Mouse (Mus musculus) MEL (cell line): ENCODE measurements around the gene Thsd7b. TPM values are rescaled to one million over a fixed set of nuclear protein-coding genes. Genes with fewer than 3 reads are reported as not detected.

ENCODE experiments used
- DNase-seq: peaks from one replicate; pipeline ENCODE4 v3.0.0; 2011; ENCODE audit warnings: low read depth, low spot score
- H3K27ac ChIP-seq: 2 replicates; pipeline ENCODE4 v1.5.1; 2012; ENCODE audit warnings: low read depth, mild to moderate bottlenecking, control low read depth, low read length, moderate library complexity; ENCODE audit not compliant: control insufficient read depth
- H3K27me3 ChIP-seq, 2 experiments: fragments of 150-350 bp in 1 of 2; sonication (generic) in 1 of 2; 2 replicates each; pipeline ENCODE4 v1.6.1; 2012; ENCODE audit warnings: low read length in 2 of 2, mild to moderate bottlenecking in 2 of 2, improper control_type of control experiment in 1 of 2, moderate library complexity in 1 of 2; ENCODE audit not compliant: insufficient read depth in 2 of 2, control insufficient read depth in 1 of 2
- H3K36me3 ChIP-seq, 2 experiments: 2 replicates each; pipeline ENCODE4 v1.6.1; 2012 to 2014; ENCODE audit warnings: low read length in 2 of 2, improper control_type of control experiment in 1 of 2, inconsistent platforms in 1 of 2, mild to moderate bottlenecking in 1 of 2; ENCODE audit not compliant: insufficient read depth in 2 of 2, control insufficient read depth in 1 of 2
- H3K4me1 ChIP-seq, 2 experiments: fragments of 150-350 bp in 1 of 2; sonication (generic) in 1 of 2; 2 replicates each; pipeline ENCODE4 v1.6.1; 2012; ENCODE audit warnings: low read length in 2 of 2, improper control_type of control experiment in 1 of 2, mild to moderate bottlenecking in 1 of 2; ENCODE audit not compliant: insufficient read depth in 2 of 2, control insufficient read depth in 1 of 2
- H3K4me3 ChIP-seq, 2 experiments: fragments of 150-350 bp in 1 of 2; sonication (generic) in 1 of 2; 2 replicates each; pipeline ENCODE4 v1.5.1; 2012; ENCODE audit warnings: low read depth in 2 of 2, low read length in 2 of 2, mild to moderate bottlenecking in 2 of 2, moderate library complexity in 2 of 2, control low read depth in 1 of 2, improper control_type of control experiment in 1 of 2; ENCODE audit not compliant: control insufficient read depth in 1 of 2, insufficient read depth in 1 of 2
- H3K79me2 ChIP-seq: 2 replicates; pipeline ENCODE4 v1.6.1; 2012; ENCODE audit warnings: mild to moderate bottlenecking, low read length, moderate library complexity; ENCODE audit not compliant: control insufficient read depth, poor library complexity, insufficient read depth
- H3K9ac ChIP-seq: 2 replicates; pipeline ENCODE4 v1.6.1; 2012; ENCODE audit warnings: low read depth, mild to moderate bottlenecking, control low read depth, low read length, moderate library complexity; ENCODE audit not compliant: control insufficient read depth, poor library complexity, severe bottlenecking
- H3K9me3 ChIP-seq: fragments of 150-350 bp; sonication (generic); replicated peaks from 2 replicates; pipeline ENCODE4 v1.6.1; 2012; ENCODE audit warnings: mild to moderate bottlenecking, low read length, improper control_type of control experiment, moderate library complexity; ENCODE audit not compliant: insufficient read depth
- CTCF ChIP-seq, 3 experiments: IDR thresholded peaks in 2 of 3; conservative IDR thresholded peaks in 1 of 3; 2 replicates each; pipeline ENCODE4 v1.5.1; 2011 to 2012; ENCODE audit warnings: low read length in 3 of 3, low read depth in 2 of 3, mild to moderate bottlenecking in 2 of 3, improper control_type of control experiment in 1 of 3, inconsistent platforms in 1 of 3, mixed read lengths in 1 of 3, moderate library complexity in 1 of 3; ENCODE audit not compliant: control insufficient read depth in 1 of 3, insufficient read depth in 1 of 3, poor library complexity in 1 of 3, severe bottlenecking in 1 of 3
- E2F4 ChIP-seq: IDR thresholded peaks from 2 replicates; pipeline ENCODE4 v1.6.1; 2011; ENCODE audit warnings: low read depth, low read length, improper control_type of control experiment, borderline replicate concordance
- ELF1 ChIP-seq: IDR thresholded peaks from 2 replicates; pipeline ENCODE4 v1.6.1; 2014; ENCODE audit warnings: low read depth, mild to moderate bottlenecking, inconsistent platforms, low read length, improper control_type of control experiment, moderate library complexity
- EP300 ChIP-seq, 2 experiments: IDR thresholded peaks; 2 replicates each; pipeline ENCODE4 v1.6.1; 2011; ENCODE audit warnings: improper control_type of control experiment in 2 of 2, low read length in 2 of 2, low read depth in 1 of 2, mild to moderate bottlenecking in 1 of 2
- ETS1 ChIP-seq: IDR thresholded peaks from 2 replicates; pipeline ENCODE4 v1.6.1; 2012; ENCODE audit warnings: low read depth, mild to moderate bottlenecking, inconsistent platforms, low read length, improper control_type of control experiment, moderate library complexity
- GATA1 ChIP-seq: IDR thresholded peaks from 2 replicates; pipeline ENCODE4 v1.6.1; 2011; ENCODE audit warnings: low read depth, low read length, improper control_type of control experiment
- JUND ChIP-seq: IDR thresholded peaks from 2 replicates; pipeline ENCODE4 v1.6.1; 2011; ENCODE audit warnings: low read depth, mild to moderate bottlenecking, improper control_type of control experiment, low read length
- MAFK ChIP-seq: IDR thresholded peaks from 2 replicates; pipeline ENCODE4 v1.6.1; 2011; ENCODE audit warnings: low read depth, mild to moderate bottlenecking, low read length, improper control_type of control experiment, borderline replicate concordance
- MEF2A ChIP-seq: IDR thresholded peaks from 2 replicates; pipeline ENCODE4 v1.6.1; 2014; ENCODE audit warnings: low read depth, mild to moderate bottlenecking, inconsistent platforms, low read length, improper control_type of control experiment; ENCODE audit not compliant: poor library complexity, insufficient replicate concordance, severe bottlenecking; ENCODE audit errors: extremely low read depth
- MXI1 ChIP-seq: IDR thresholded peaks from 2 replicates; pipeline ENCODE4 v1.6.1; 2011; ENCODE audit warnings: mild to moderate bottlenecking, low read depth, low read length, improper control_type of control experiment
- NRF1 ChIP-seq: IDR thresholded peaks from 2 replicates; pipeline ENCODE4 v1.6.1; 2014; ENCODE audit warnings: low read depth, mild to moderate bottlenecking, inconsistent platforms, low read length, improper control_type of control experiment, moderate library complexity; ENCODE audit not compliant: poor library complexity, insufficient read depth, severe bottlenecking
- POLR2A ChIP-seq, 2 experiments: IDR thresholded peaks; 2 replicates each; pipeline ENCODE4 v1.6.1; 2011 to 2012; ENCODE audit warnings: low read length in 2 of 2, mild to moderate bottlenecking in 2 of 2, control low read depth in 1 of 2, improper control_type of control experiment in 1 of 2, low read depth in 1 of 2, moderate library complexity in 1 of 2; ENCODE audit not compliant: control insufficient read depth in 1 of 2, insufficient read depth in 1 of 2, poor library complexity in 1 of 2
- POLR2AphosphoS2 ChIP-seq: IDR thresholded peaks from 2 replicates; pipeline ENCODE4 v1.6.1; 2011; ENCODE audit warnings: low read length, improper control_type of control experiment
- POLR2AphosphoS5 ChIP-seq: IDR thresholded peaks from 2 replicates; pipeline ENCODE4 v1.6.1; 2012; ENCODE audit warnings: low read depth, borderline replicate concordance, mild to moderate bottlenecking, inconsistent platforms, low read length, moderate library complexity, mixed read lengths
- RCOR1 ChIP-seq: IDR thresholded peaks from 2 replicates; pipeline ENCODE4 v1.6.1; 2012; ENCODE audit warnings: low read depth, mild to moderate bottlenecking, inconsistent platforms, low read length, improper control_type of control experiment
- SIN3A ChIP-seq: IDR thresholded peaks from 2 replicates; pipeline ENCODE4 v1.6.1; 2012; ENCODE audit warnings: low read length, improper control_type of control experiment, inconsistent platforms
- TAL1 ChIP-seq: IDR thresholded peaks from 2 replicates; pipeline ENCODE4 v1.6.1; 2012; ENCODE audit warnings: mild to moderate bottlenecking, inconsistent platforms, low read length, moderate library complexity, mixed read lengths
- TCF12 ChIP-seq: IDR thresholded peaks from 2 replicates; pipeline ENCODE4 v1.6.1; 2014; ENCODE audit warnings: low read depth, mild to moderate bottlenecking, inconsistent platforms, low read length, improper control_type of control experiment, moderate library complexity
- UBTF ChIP-seq: IDR thresholded peaks from 2 replicates; pipeline ENCODE4 v1.6.1; 2012; ENCODE audit warnings: low read depth, mild to moderate bottlenecking, inconsistent platforms, low read length, improper control_type of control experiment, moderate library complexity, borderline replicate concordance; ENCODE audit not compliant: insufficient read depth
- USF1 ChIP-seq: IDR thresholded peaks from 2 replicates; pipeline ENCODE4 v1.6.1; 2014; ENCODE audit warnings: low read depth, mild to moderate bottlenecking, inconsistent platforms, low read length, improper control_type of control experiment, moderate library complexity
- ZNF384 ChIP-seq: IDR thresholded peaks from 2 replicates; pipeline ENCODE4 v1.6.1; 2012; ENCODE audit warnings: low read depth, mild to moderate bottlenecking, inconsistent platforms, low read length, improper control_type of control experiment
- polyA plus RNA-seq, 2 experiments: library from polyadenylated mRNA; stranded (reverse) in 1 of 2; unstranded in 1 of 2; fragments of >175 nt in 1 of 2; fragments of >200 nt in 1 of 2; gene quantifications; 2 replicates each; pipeline versions ENCODE4 v1.2.1 to v1.2.4; 2012; ENCODE audit warnings: low replicate concordance in 2 of 2, low read depth in 1 of 2; ENCODE audit not compliant: insufficient read length in 2 of 2, insufficient read depth in 1 of 2, missing spikeins in 1 of 2
- total RNA-seq: library from RNA; depleted of rRNA; stranded (reverse); fragments of 300-350 nt; gene quantifications from 2 replicates; pipeline ENCODE4 v1.2.3, GENCODE M21; 2012

The Thsd7b gene
- total and polyA plus RNA-seq, 3 experiments, result not detected

- TF ChIP-seq GATA1 (peak; percentile 86), EP300 (IDR thresholded peaks at IDR 0.05; ENCODE audit: low read depth in 1 of 2, low read length in 2 of 2) (peak; percentile 74 to 83), TAL1 (peak; percentile 32; the same call in 1 of the 2 replicates), ZNF384 (no peak), RCOR1 (peak; percentile 77), USF1 (no peak), ETS1 (peak; percentile 67), TCF12 (peak; percentile 93)
- no peak overlapping the region for H3K27ac ChIP-seq
These were observed 839.6 kb downstream of the Thsd7b start for GRCm38 (mm10) chr1:130112580-130113314.

GRCm38 (mm10) chr1:130113549-130113948 is 840.4 kb downstream of the Thsd7b start:
- H3K9me3 ChIP-seq, result no peaks in the 10 kb centered on the region
- peak; percentile 2 for DNase-seq
- TF ChIP-seq TCF12, result peak; percentile 53; the same call in 1 of the 2 replicates
- no peak for TF ChIP-seq EP300 (IDR thresholded peaks at IDR 0.05; ENCODE audit: low read depth in 1 of 2, low read length in 2 of 2)

More at GRCm38 (mm10) chr1:130112580-130113314, 839.6 kb downstream of the Thsd7b start:
- Histone ChIP-seq H3K9me3 (no peaks in the 10 kb centered on the region), H3K27me3 (no peaks in the 10 kb centered on the region), H3K79me2 (no peaks in the 10 kb centered on the region), H3K36me3 (peaks cover 0 to 11% of the 10 kb centered on the region in 2 experiments; a peak in 2 of 4 replicates), H3K4me1 (peaks cover 5 to 7% of the 10 kb centered on the region in 2 experiments), H3K4me3 (no peak overlapping the region), H3K9ac (no peak overlapping the region)
- DNase-seq, result peak; percentile 58

GRCm38 (mm10) chr1:130130901-130131300 is 857.8 kb downstream of the Thsd7b start:
- H3K4me3 ChIP-seq, result no peak overlapping the region
- no peaks in the 10 kb centered on the region for H3K4me1 ChIP-seq
- H3K9ac ChIP-seq, result no peak overlapping the region
- no peaks in the 10 kb centered on the region for H3K79me2 ChIP-seq
- TF ChIP-seq POLR2AphosphoS2 (no peak), USF1 (no peak), MAFK (no peak), CTCF (IDR thresholded peaks at IDR 0.05 in 2 of 3, conservative IDR thresholded peaks at IDR 0.05 in 1 of 3; ENCODE audit: control insufficient read depth in 1 of 3, insufficient read depth in 1 of 3, low read depth in 2 of 3, low read length in 3 of 3, poor library complexity in 1 of 3, severe bottlenecking in 1 of 3) (no peak), MEF2A (no peak), POLR2A (IDR thresholded peaks at IDR 0.05; ENCODE audit: control insufficient read depth in 1 of 2, insufficient read depth in 1 of 2, low read depth in 1 of 2, low read length in 2 of 2, poor library complexity in 1 of 2) (no peak), UBTF (no peak), MXI1 (no peak), NRF1 (no peak), ELF1 (no peak), E2F4 (no peak), POLR2AphosphoS5 (no peak), GATA1 (no peak), TCF12 (no peak), SIN3A (no peak), JUND (no peak)
- H3K36me3 ChIP-seq, result no peaks in the 10 kb centered on the region
- H3K9me3 ChIP-seq, result no peaks in the 10 kb centered on the region
- H3K27me3 ChIP-seq, result no peaks in the 10 kb centered on the region
- no peak for DNase-seq
- no peak overlapping the region for H3K27ac ChIP-seq

More at GRCm38 (mm10) chr1:130113549-130113948, 840.4 kb downstream of the Thsd7b start:
- H3K4me3 ChIP-seq, result no peak overlapping the region
- H3K4me1 ChIP-seq, result peaks cover 5 to 7% of the 10 kb centered on the region in 2 experiments
- H3K9ac ChIP-seq, result no peak overlapping the region
- H3K36me3 ChIP-seq, result peaks cover 0 to 11% of the 10 kb centered on the region in 2 experiments; a peak in 2 of 4 replicates
- H3K27ac ChIP-seq, result no peak overlapping the region
- H3K79me2 ChIP-seq, result no peaks in the 10 kb centered on the region
- no peaks in the 10 kb centered on the region for H3K27me3 ChIP-seq
